Mouse (Mus musculus) adrenal gland, postnatal 36 days (tissue): ENCODE data around the gene Pdcd1lg2. TPM values are rescaled to one million over a fixed set of nuclear protein-coding genes. Genes with fewer than 3 reads are reported as not detected.

Experiments
- DNase-seq, 2 experiments: peaks; one replicate each; pipeline ENCODE4 v3.0.0; 2021; ENCODE audit warnings: mixed read lengths in 1 of 2
- total RNA-seq, 2 experiments: library from RNA; stranded (reverse); gene quantifications; 2 replicates each; pipeline ENCODE4 v1.2.3; 2021

Gene Pdcd1lg2
- total RNA-seq, 2 experiments from 2014 or later, result not detected

DNA sequence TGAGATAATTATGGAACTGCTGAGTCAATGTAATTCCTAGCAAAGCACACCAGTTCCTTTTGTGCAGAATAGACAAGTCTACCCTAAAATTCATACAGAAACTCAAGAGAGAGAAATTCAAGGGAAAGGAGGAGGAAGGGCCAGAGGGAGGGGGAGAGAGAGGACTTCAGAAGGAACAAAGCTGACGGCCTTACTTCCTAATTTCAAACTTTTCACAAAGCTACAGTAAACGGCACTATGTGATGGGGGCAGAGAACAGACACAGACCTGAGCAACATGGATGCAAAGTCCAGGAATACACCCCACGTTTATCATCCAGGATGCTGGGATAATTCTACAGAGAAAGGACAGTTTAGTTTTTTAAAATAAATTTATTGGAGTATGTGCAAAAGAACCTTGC, 8.8 kb downstream of the Pdcd1lg2 start:
- no peak for DNase-seq

DNA sequence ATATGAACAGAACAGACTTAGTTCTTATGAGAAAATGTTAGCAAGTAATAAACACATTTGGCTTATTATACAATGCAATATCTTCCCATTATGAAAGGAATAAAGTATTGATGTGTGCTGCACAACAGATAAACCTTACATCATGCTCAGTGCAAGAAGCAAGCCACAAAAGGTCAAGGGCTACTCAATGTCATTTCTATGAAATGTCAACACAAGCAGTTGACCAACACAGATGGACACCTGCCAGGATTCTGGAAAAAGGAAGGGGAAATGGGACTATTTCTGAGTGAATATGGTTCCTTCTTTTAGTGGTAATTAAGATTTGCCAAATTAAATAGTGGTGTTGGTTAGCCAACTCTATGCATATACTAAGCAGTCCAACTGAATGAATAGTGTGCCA, 9.2 kb downstream of the Pdcd1lg2 start:
- peak; percentile 42 to 66 for DNase-seq

DNA sequence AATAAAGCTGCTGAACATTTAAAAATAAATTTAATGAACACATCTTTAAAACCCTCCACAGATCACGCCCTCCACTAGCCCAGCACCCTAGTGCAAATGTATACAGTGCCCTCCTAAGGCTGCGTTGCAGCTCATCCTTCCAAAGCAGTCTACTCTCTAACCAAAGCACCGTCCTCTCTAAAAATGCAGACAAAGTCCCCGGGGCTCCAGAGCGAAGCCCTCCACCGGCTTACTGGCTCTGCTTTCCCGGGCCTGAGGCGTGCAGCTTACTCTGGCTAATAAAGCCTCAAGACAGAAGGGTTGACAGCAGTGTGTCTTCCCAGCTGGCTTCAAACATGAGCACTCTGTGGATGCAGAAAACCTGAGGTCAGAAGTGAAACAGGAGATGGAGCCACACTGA, 9.7 kb downstream of the Pdcd1lg2 start:
- DNase-seq, result no peak

DNA sequence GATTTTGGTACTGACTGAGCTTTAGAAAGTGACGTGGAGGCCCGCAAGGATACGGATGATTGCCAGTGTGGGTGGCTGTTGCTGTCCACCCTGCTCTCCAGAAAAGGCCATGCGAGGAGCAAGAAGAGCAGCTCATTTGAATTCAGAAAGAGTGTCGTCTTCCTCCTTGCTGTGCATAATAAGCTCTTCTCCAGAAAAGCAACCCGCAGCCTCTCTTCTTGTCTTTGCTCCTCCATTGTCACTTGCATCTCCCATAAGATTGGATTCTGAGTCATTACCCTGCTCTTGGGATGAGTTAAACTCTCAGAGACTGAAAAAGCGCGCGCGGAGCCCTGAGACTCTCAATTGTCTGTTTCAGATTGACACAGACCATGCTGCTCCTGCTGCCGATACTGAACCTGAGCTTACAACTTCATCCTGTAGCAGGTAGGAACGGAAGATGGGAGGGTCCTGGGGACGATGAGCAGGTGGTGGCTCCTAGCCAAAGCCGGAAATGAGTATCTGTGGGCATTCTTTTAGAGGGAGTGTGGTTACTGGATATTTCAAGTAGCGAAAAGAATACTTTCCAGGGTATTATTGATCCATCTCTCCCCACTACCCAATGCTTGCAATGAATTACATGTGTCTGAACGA, 11.4 kb downstream of the Pdcd1lg2 start:
- no peak for DNase-seq

DNA sequence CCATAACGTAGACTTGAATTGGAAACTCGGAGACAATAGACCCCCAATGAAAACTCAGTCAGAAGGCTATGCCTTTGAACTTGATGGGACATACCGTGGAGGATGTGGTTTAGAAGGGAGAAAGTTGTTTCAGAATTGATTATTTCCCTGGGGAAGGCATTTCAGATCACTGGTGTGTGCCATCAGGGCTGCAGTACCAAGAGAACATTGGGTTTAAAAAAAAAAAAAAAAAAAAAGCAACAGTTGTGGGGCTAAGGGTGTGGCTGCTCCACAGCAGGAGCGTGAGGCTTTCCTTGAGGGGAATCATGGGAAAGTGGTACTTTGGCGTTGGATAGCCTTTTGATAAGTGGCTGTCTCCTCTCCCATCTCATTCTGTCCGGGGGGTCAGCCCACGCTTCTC, 12.1 kb downstream of the Pdcd1lg2 start:
- no peak for DNase-seq

DNA sequence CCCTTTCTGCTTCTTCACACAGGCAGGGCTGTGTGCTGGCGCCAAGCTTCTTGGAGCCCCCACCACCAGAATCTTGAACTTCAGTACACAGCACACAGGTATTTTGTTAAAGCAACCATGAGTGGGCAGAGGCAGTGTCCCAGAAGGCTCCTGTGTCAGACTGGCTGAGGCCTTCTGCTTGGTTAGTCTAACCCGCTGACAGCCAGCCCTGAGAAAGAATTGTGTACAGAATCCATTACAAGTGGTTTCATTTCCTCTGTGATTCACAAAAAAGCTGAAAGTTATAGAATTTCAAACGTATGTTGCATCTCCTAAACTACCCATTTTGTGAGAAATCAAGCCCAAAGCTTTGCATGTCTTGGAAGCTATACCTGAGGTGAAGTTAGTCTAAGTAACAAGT, 19.8 kb downstream of the Pdcd1lg2 start:
- no peak for DNase-seq

DNA sequence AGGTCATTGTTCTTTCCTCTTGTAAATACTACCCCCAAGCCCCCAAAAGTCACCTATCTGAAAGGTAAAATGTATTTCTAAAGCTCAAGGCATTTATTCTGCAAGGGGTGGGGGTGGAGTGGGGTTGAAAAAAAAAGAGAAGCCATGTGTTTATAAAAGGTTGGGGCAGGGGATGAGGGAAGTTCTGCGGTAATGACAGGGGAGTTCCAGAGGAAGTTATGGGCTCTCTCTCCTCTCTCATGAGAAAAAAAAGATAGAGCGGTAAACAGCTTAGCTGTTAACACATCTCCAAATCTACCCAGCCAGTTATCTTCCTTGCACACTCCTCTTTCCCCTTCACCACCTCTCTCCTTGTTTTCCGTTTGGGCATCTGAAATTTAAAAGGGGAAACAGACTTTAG, 20.2 kb downstream of the Pdcd1lg2 start:
- no peak for DNase-seq

DNA sequence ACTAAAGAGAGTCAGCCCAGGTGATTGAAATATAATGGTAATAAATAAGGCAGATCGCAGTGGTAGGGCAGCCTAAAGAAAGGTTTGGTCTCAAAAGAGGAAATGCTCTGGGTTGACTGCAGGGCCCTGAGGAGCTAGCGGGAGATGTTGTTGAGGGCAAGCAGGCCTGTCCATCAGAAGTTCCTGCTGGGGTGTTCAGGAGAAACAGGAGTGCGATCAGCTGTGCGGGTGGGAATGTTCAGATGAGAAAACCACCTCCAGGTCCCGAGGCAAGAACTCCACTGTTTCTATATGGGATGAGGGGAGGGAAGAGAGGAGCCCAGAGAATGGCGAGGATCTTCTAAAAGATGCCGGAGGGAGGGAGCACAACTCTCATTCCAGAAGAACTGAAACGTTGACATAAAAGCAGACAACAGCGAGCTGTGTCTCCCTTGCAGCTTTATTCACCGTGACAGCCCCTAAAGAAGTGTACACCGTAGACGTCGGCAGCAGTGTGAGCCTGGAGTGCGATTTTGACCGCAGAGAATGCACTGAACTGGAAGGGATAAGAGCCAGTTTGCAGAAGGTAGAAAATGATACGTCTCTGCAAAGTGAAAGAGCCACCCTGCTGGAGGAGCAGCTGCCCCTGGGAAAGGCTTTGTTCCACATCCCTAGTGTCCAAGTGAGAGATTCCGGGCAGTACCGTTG, 26.2 kb downstream of the Pdcd1lg2 start:
- no peak for DNase-seq

DNA sequence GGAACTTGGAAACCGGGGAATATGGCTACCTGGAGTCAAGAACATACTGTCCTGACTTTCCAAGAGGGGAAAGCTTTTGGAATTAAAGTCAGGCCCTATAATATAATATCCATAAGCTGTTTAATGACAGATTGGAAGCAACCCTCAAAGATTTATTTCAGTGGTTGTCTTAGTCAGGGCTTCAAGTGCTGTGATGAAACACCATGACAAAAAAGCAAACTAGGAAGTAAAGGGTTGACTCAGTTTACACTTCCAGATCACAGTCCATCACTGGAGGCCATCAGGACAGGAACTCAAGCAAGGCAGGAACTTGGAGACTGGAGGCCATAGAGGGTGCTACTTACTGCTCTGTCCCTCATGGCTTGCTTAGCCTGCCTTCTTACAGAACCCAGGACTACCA, 27.1 kb downstream of the Pdcd1lg2 start:
- no peak for DNase-seq

DNA sequence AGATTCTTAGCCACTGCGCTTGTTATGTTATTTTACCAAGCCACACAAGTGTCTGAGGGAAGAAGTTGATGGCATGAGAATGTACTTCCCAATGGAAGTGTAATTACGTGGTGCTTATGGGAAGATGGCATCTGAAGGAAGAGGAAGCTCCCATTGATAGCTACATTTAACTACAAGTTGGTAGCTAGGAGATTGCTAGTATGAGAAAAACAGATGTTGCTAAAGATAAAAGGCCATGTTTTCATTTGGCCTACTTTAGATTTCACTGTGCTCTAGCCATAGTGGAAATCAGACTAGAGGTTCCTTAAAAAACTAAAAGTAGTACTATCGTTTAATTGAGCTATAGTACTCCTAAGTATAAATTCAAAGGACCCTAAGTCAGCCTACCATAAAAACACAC, 28.5 kb downstream of the Pdcd1lg2 start:
- no peak for DNase-seq

DNA sequence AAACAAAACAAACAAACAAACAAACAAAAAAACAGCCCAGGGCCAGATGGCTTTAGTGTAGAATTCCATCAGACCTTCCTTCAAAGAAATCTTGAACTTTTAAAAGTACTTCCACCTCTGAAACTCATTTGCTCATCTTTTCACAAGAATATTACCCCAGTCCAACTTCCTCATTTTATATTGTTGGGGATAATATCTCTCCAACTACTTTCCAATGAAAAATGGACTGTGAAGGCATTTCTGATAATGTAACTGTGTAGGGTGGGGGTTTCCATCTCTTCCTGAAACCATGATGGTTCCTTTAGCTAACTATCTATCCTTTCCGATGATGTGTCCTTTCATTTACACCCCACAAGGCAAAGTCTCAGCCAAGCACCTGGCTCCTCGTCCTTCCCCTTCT, 31.8 kb downstream of the Pdcd1lg2 start:
- DNase-seq, result no peak

DNA sequence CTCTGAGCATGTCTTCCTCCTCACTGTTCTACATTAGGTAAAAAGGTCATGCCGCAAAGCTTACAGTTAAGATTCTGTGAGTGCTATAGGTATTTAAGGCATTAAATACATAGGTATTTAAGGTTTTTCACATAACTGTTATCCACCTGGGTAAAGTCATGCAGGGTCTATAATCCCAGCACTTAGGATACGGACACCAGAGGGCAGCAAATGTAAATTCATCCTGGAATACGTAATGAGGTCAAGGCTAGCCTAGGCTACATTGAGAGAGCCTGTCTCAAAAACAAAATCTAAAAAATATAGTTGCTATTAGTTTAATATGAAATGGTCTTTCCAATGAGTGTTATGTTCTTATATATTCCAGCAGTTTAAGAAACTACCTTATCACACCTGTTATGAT, 33.6 kb downstream of the Pdcd1lg2 start:
- no peak for DNase-seq

DNA sequence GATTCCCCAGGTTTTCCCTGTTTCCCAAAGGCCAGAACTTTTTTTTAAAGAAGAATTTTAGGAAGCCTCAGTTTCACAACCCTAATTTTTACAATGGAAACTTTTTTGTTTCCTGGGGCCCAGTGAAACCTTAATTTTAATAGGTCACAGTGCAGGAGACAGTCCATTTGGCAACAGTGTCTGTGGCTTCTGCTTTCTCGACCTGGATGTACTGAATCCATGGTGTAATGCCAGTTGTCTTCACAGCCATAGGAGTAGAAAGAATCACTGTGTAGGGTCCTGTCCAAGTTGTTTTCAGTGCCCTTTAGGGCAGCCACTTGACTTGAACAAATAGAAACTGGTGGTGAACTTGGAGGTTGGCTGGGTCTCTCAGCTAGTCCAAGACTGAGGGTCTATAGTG, 37.7 kb downstream of the Pdcd1lg2 start:
- DNase-seq, result no peak

DNA sequence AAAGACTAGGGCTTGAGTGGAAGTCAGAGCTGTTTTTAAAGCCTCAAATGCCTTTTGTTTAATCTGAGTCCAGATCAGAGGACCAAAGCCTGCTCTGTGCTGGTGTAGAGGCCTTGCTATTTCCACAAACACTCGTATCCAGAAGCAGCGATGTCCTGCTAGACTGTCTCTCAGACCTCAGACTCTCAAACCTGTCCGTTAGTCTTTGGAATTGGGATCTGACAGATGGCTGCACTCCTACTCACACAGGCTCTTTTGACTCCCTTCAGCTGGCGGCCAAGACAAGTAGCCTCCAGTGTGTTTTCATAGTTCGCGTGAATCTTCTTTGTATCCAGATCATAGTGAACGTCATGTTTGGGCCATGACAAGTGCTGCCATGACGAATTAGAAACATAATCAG, 39.7 kb downstream of the Pdcd1lg2 start:
- no peak for DNase-seq

DNA sequence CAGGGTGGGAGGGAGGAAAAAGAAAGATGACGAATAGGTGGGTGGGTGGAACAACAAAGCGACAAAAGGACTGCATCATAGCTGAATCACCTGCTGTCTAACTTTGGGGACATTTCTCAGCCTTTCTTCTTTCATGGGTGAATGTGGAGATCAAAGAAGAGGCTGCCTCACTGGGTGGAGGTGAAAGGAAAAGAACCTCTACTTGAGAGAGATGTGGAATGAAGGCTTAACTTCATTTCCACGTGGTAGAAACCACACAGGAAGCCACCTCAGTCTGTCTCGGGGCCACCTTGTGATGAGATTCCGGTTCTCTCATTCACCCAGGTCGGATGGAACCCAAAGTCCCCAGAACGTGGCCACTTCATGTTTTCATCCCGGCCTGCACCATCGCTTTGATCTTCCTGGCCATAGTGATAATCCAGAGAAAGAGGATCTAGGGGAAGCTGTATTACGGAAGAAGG, 43.5 kb downstream of the Pdcd1lg2 start:
- no peak for DNase-seq

DNA sequence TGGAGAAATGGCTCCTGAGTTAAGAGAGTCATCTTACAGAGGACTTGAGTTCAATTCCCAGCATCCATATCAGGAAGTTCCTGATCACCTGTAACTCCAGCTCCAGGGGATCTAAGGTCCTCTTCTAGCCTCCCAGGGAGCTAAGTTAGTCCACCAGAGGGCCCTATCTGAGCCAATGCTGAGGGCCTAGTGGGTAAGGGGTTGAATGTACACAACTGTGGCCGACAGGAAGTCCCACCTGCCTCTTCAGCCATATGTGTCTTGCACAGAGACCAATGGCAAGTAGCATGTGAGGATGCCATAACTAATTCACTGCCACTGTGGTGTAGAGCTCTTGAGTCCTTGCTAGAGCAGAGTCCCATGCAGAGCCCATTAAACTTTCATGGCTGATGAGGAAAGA, 44.4 kb downstream of the Pdcd1lg2 start:
- DNase-seq, result no peak

DNA sequence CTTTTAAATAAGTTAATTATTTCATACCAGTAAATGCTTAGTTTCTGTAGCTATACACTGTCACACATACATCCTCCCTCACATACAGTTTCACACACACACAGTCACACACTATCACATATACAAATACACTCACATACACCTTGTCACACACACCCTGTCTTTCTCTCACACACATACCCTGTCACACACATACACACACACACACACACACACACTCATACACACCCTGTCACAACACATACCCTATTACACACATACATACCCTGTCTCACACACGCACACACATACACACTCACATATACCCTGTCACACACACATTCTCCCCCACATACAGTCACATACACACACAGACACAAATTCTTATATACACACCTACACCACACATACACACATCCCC, 47.3 kb downstream of the Pdcd1lg2 start:
- no peak for DNase-seq

DNA sequence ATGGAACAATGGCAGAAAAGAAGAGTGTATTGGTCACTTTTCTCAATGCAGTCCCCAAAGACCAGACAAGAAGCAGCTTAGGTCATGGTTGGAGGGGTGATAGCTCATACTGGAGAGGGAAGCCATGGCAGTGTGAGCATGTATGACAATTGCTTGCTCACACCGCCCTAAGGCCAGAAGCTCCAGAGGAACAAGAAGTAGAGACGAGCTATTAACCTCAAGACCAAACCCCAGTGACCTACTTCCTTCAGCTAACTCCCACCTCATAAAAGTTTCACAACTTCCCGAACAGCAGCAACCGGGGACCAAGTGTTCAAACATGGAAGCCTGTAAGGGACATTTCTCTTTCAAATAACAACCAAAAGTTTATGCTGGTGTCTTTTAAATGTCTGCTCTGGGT, 51.7 kb downstream of the Pdcd1lg2 start:
- no peak for DNase-seq

DNA sequence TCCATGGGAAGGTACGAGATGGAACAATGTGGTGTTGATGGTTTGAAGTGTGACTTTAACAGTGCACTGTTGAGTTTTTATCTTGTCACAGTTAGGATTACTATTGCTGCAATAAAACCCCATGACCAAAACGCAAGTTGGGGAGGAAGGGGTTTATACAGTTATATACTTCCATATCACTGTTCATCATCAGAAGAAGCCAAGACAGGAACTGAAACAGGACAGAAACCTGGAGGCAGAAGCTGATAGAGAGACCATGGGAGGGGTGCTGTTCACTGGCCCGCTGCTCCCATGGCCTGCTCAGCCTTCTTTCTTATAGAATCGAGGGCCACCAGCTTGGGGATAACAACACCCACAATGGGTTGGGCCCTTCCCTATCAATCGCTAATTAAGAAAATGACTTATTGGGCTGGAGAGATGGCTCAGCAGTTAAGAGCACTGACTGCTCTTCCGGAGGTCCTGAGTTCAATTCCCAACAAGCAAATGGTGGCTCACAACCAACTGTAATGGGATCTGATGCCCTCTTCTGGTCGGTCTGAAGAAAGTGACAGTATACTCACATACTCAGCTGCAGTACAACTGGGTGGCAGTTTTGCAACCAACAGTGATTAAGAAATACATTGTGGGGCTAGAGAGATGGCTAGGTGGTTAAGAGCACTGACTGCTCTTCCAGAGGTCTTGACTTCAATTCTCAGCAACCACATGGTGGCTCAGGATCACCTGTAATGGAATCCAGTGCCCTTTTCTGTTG, 53.1 kb downstream of the Pdcd1lg2 start:
- DNase-seq, result no peak

DNA sequence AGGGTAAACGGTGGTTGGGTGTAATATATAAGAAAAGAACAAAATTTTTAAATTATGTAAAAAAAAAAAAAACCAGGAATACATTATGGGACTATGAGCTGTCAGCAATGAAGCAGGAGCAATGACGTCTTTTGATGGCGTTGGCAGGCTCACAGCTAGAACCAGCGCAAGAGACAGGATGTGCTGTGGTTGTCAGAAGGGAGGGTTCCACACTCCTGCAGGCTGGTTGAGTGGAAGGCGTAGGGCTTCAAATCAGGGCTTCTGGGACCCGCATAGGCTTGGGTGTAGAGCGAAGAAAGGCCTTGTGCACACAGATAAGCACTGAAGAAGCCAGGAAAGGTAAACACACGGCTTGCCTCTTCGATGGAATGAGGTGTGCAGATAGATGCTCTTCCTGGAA, 56.1 kb downstream of the Pdcd1lg2 start:
- no peak for DNase-seq

DNA sequence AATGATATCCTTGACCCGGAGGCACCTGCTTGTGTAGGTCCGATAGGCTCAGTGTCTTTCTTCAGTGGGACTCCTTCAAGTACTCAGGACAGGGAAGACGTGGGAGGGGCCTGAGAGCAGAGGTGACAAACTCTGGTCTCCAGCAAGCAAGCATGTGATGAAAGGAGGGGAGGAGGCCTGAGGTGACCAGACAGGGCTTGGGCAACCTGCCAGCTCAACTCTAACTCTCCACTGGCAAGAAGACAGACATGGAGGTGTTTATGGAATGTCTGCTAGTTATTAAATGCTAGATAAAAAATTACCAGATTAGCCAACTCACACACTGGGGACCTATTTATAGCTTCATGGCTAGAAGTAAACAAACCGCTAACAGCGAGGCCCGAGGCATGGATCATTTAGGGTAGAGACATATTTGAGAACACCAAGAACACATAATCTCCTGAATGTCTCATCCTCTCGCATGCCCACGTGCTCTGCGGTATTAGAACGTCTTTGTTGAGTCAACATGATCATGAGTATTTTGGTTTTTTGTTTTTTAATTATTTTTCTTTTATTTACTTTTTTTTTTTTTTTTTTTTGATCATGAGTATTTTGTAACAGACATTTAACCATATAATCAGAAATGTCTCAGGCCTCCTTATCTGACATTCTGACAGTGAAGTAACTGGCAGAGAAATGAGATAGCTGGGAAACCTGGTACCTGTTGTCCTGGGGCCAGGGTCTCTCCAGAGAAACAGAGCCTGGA, 58.4 kb downstream of the Pdcd1lg2 start:
- DNase-seq, result peak in 1 of 2 experiments; percentile 47

DNA sequence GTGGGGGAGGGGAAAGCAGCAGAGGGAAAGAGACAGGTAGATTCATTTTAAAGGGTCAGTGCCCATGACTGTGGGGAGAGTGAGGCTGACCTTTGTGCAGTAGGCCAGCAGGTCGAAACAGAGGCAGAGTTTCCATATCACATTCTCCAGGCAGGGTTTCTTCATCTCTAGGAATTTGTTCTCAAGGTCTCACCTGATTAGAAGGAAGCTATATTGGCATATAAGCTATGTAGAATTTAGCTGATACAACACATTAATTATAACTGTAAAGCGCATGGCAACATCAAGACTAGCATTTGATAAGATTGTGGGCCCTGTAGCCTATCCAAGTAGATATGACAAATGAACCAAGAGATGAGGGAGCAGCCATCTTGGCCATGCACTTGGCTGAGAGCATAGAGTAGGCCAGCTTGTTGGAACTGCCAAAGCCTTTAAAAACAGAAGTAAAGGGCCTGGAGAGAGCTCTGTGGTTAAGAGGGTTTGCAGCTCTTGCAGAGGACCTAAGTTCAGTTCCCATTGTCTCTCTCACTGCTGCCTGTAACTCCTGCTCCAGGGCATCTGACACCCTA, 59.1 kb downstream of the Pdcd1lg2 start:
- DNase-seq, result no peak
